Mouse (Mus musculus): ENCODE measurements around the gene Mlst8.
A peak's percentile ranks its signal among the peaks of the same experiment; 100 is the strongest.

- TF ChIP-seq CTCF (IDR thresholded peaks at IDR 0.05 in 2 of 3, conservative IDR thresholded peaks at IDR 0.05 in 1 of 3; ENCODE audit: control insufficient read depth in 1 of 3, insufficient read depth in 1 of 3, low read depth in 2 of 3, low read length in 3 of 3, poor library complexity in 1 of 3, severe bottlenecking in 1 of 3) (peak; percentile 61 to 91 (median 73)), TBP (IDR thresholded peaks at IDR 0.05; ENCODE audit: low read depth, low read length) (no peak), POLR2AphosphoS2 (IDR thresholded peaks at IDR 0.05; ENCODE audit: low read length) (no peak), POLR2A (IDR thresholded peaks at IDR 0.05; ENCODE audit: control insufficient read depth in 1 of 2, insufficient read depth in 1 of 2, low read depth in 1 of 2, low read length in 2 of 2, poor library complexity in 1 of 2) (no peak), MAX (IDR thresholded peaks at IDR 0.05; ENCODE audit: low read length) (no peak), JUND (IDR thresholded peaks at IDR 0.05; ENCODE audit: low read depth, low read length) (no peak), ZKSCAN1 (IDR thresholded peaks at IDR 0.05; ENCODE audit: low read depth, low read length) (no peak)
Observed at GRCm38 (mm10) chr17:24494627-24495335, 15.9 kb upstream of the Mlst8 start.

All from MEL (cell line).